Mouse (Mus musculus): ENCODE data around the gene Opn4. TPM values are rescaled to one million over a fixed set of nuclear protein-coding genes. Genes with fewer than 3 reads are reported as not detected.

Opn4 gene
- total RNA-seq (2014; rRNA removed) (0.14 TPM in 1 of 2 replicates, not detected in the other), polyA plus RNA-seq (2015; fragmentation: Nextera tagmentation; extraction: Ambion mirVana) (0.11 TPM in 1 of 2 replicates, not detected in the other)

- no peak within 1 kb of the TSS for H3K4me3 ChIP-seq (ENCODE audit: low read depth, low read length)
- TF ChIP-seq CTCF (IDR thresholded peaks at IDR 0.05; ENCODE audit: low read depth), result no peak
- H3K9ac ChIP-seq, result no peak within 1 kb of the TSS
- no peak within 1 kb of the TSS for H3K27ac ChIP-seq (ENCODE audit: low read depth, low read length)
- DNase-seq (no peak), ATAC-seq (no peak)
- H3K4me2 ChIP-seq (ENCODE audit: low read depth), result no peak within 1 kb of the TSS
- H3K36me3 ChIP-seq (ENCODE audit: insufficient read depth), result no peaks in the 10 kb centered on the region
- 64% methylated on average over 8 of the region's 8 CpGs for WGBS
- H3K9me3 ChIP-seq (ENCODE audit: low read length), result no peaks in the 10 kb centered on the region
- no peaks in the 10 kb centered on the region for H3K4me1 ChIP-seq (ENCODE audit: insufficient read depth)
- H3K27me3 ChIP-seq (ENCODE audit: insufficient read depth, low read length), result no peaks in the 10 kb centered on the region
Measured at GRCm38 (mm10) chr14:34599941-34600340, at the start of gene Opn4. Opn4 (minus strand) TSS chr14:34600142.

GRCm38 (mm10) chr14:34647870-34648475, 48.0 kb upstream of the Opn4 start:
- Histone ChIP-seq H3K4me2 (ENCODE audit: low read depth) (no peak overlapping the region), H3K36me3 (ENCODE audit: insufficient read depth) (no peaks in the 10 kb centered on the region), H3K9me3 (ENCODE audit: low read length) (no peaks in the 10 kb centered on the region), H3K9ac (no peak overlapping the region), H3K27me3 (ENCODE audit: insufficient read depth, low read length) (no peaks in the 10 kb centered on the region), H3K4me3 (ENCODE audit: low read depth, low read length) (no peak overlapping the region), H3K4me1 (ENCODE audit: insufficient read depth) (no peaks in the 10 kb centered on the region), H3K27ac (ENCODE audit: low read depth, low read length) (no peak overlapping the region)
- no peak for TF ChIP-seq CTCF (IDR thresholded peaks at IDR 0.05; ENCODE audit: low read depth)
- no peak for ATAC-seq
- no peak for DNase-seq
- 80% methylated on average over 8 of the region's 8 CpGs for WGBS

DNA sequence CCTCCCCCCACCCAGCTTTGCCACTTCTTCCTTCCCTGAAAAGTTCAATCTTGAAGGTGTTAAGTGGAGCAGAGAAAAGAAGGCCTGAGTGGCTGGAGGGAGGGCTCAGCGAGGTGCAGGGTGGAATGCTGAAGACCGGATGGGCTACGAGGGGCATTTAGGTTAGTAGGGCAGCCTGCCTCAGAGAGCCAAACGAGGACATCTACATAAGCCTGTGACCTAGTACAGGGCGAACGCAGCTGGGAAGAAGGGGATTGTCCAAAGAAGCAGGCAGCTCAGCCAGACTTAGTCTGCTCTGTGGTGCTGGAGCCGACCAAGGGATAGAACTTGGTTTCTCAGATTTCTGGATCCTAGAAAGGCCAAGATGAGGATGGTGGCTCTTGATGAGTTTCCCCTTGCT, 44.2 kb upstream of the Opn4 start:
- ATAC-seq (no peak), DNase-seq (no peak)
- Histone ChIP-seq H3K9ac (no peak overlapping the region), H3K27ac (ENCODE audit: low read depth, low read length) (no peak overlapping the region), H3K27me3 (ENCODE audit: insufficient read depth, low read length) (no peaks in the 10 kb centered on the region), H3K4me1 (ENCODE audit: insufficient read depth) (no peaks in the 10 kb centered on the region), H3K9me3 (ENCODE audit: low read length) (no peaks in the 10 kb centered on the region), H3K4me2 (ENCODE audit: low read depth) (no peak overlapping the region), H3K36me3 (ENCODE audit: insufficient read depth) (no peaks in the 10 kb centered on the region), H3K4me3 (ENCODE audit: low read depth, low read length) (no peak overlapping the region)
- WGBS, result 76% methylated on average over 7 of the region's 7 CpGs
- TF ChIP-seq CTCF (IDR thresholded peaks at IDR 0.05; ENCODE audit: low read depth), result no peak

DNA sequence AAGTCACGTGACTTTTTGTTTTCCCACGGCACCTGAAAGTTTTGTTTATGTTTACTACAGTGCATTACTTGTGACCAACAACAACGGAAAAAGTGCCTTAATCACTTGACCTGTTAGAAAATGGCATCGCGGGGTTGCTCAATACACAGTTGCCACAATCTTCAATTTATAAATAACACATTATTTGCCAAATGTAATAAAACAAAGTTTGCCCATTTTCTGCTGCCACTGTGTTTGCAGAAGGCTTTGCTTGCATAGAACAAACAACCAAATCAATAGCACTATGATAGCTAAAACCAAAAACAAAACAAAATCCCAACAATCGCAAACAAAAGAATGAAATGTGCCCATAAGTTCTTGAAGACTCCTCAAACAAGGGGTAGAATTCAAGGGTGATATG, 35.8 kb upstream of the Opn4 start:
- Histone ChIP-seq H3K4me1 (ENCODE audit: insufficient read depth) (no peaks in the 10 kb centered on the region), H3K36me3 (ENCODE audit: insufficient read depth) (no peaks in the 10 kb centered on the region), H3K27ac (ENCODE audit: low read depth, low read length) (no peak overlapping the region), H3K4me3 (ENCODE audit: low read depth, low read length) (no peak overlapping the region), H3K27me3 (ENCODE audit: insufficient read depth, low read length) (no peaks in the 10 kb centered on the region), H3K9ac (no peak overlapping the region), H3K9me3 (ENCODE audit: low read length) (no peaks in the 10 kb centered on the region), H3K4me2 (ENCODE audit: low read depth) (no peak overlapping the region)
- 89% methylated on average over 6 of the region's 6 CpGs for WGBS
- DNase-seq (no peak), ATAC-seq (no peak)
- no peak for TF ChIP-seq CTCF (IDR thresholded peaks at IDR 0.05; ENCODE audit: low read depth)

DNA sequence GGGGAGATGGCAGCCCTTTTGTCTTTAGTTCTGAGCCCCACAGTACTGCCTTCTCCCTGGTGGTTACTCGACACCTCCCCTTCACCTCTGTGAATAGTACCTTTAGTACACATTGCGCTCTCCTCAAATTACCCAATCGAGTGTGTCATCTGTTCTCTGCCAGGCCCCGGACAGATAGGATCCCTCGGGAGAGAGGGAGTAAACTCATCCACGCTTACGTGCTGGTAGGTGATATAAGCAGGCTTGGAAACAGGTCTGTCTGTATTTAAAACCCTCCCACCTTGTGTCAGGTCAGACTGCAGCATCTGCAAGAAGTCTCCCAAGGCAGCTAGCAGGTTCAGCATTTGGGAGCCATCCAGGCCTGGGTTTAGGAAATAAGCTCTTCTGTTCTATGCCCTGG, 35.2 kb upstream of the Opn4 start:
- Histone ChIP-seq H3K9me3 (ENCODE audit: low read length) (no peaks in the 10 kb centered on the region), H3K27me3 (ENCODE audit: insufficient read depth, low read length) (no peaks in the 10 kb centered on the region), H3K4me2 (ENCODE audit: low read depth) (no peak overlapping the region), H3K27ac (ENCODE audit: low read depth, low read length) (no peak overlapping the region), H3K4me1 (ENCODE audit: insufficient read depth) (no peaks in the 10 kb centered on the region), H3K36me3 (ENCODE audit: insufficient read depth) (no peaks in the 10 kb centered on the region), H3K4me3 (ENCODE audit: low read depth, low read length) (no peak overlapping the region), H3K9ac (no peak overlapping the region)
- no peak for DNase-seq
- no peak for ATAC-seq
- WGBS, result 46% methylated on average over 7 of the region's 7 CpGs
- no peak for TF ChIP-seq CTCF (IDR thresholded peaks at IDR 0.05; ENCODE audit: low read depth)

GRCm38 (mm10) chr14:34632722-34633448, 32.9 kb upstream of the Opn4 start:
- Histone ChIP-seq H3K4me2 (ENCODE audit: low read depth) (no peak overlapping the region), H3K9ac (no peak overlapping the region), H3K36me3 (ENCODE audit: insufficient read depth) (no peaks in the 10 kb centered on the region), H3K4me1 (ENCODE audit: insufficient read depth) (no peaks in the 10 kb centered on the region), H3K9me3 (ENCODE audit: low read length) (no peaks in the 10 kb centered on the region), H3K4me3 (ENCODE audit: low read depth, low read length) (no peak overlapping the region), H3K27ac (ENCODE audit: low read depth, low read length) (no peak overlapping the region), H3K27me3 (ENCODE audit: insufficient read depth, low read length) (no peaks in the 10 kb centered on the region)
- 82% methylated on average over 10 of the region's 10 CpGs for WGBS
- DNase-seq (no peak), ATAC-seq (no peak)
- TF ChIP-seq CTCF (IDR thresholded peaks at IDR 0.05; ENCODE audit: low read depth), result no peak

DNA sequence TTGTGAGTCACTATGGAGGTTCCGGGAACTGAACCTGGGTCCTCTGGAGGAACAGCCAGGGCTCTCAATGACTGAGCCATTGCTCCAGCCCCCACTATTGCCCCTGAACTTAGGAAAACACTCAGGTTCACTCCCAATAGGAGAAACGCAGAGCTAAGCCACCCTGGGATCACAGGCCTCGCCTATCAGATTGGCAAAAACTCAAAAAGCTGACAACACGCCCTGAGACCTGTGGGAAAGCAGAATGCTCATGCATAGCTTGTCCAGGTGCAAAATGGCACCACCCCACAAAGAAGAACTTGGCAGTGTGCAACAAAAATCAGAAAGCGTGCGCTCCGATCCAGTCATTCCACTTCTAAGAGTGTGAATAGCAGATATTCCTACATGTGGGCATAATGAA, 26.9 kb upstream of the Opn4 start:
- Histone ChIP-seq H3K36me3 (ENCODE audit: insufficient read depth) (no peaks in the 10 kb centered on the region), H3K9ac (no peak overlapping the region), H3K27me3 (ENCODE audit: insufficient read depth, low read length) (no peaks in the 10 kb centered on the region), H3K4me3 (ENCODE audit: low read depth, low read length) (no peak overlapping the region), H3K4me2 (ENCODE audit: low read depth) (no peak overlapping the region), H3K9me3 (ENCODE audit: low read length) (no peaks in the 10 kb centered on the region), H3K27ac (ENCODE audit: low read depth, low read length) (no peak overlapping the region), H3K4me1 (ENCODE audit: insufficient read depth) (no peaks in the 10 kb centered on the region)
- whole genome bisulfite sequencing, result 86% methylated on average over 7 of the region's 7 CpGs
- no peak for ATAC-seq
- no peak for TF ChIP-seq CTCF (IDR thresholded peaks at IDR 0.05; ENCODE audit: low read depth)
- DNase-seq, result no peak

Data from forebrain, postnatal 0 days (tissue).